Mouse (Mus musculus) myocyte (in vitro differentiated cells): ENCODE results near the gene Syne2. TPM values are rescaled to one million over a fixed set of nuclear protein-coding genes. Genes with fewer than 3 reads are reported as not detected.

Experiments
- H3K27me3 ChIP-seq: one replicate; pipeline ENCODE4 v1.6.1; 2011; ENCODE audit not compliant: control insufficient read depth, insufficient read depth, insufficient read length
- H3K36me3 ChIP-seq: one replicate; pipeline ENCODE4 v1.6.1; 2011; ENCODE audit not compliant: control insufficient read depth, insufficient read depth
- H3K4me2 ChIP-seq: one replicate; pipeline ENCODE4 v1.6.1; 2011; ENCODE audit warnings: low read depth, control low read depth
- H3K4me3 ChIP-seq: one replicate; pipeline ENCODE4 v1.5.1; 2011; ENCODE audit warnings: mild to moderate bottlenecking, control low read depth, moderate library complexity
- H3K79me2 ChIP-seq: one replicate; pipeline ENCODE4 v1.6.1; 2011; ENCODE audit not compliant: control insufficient read depth, insufficient read depth
- H3ac ChIP-seq: one replicate; pipeline ENCODE4 v1.6.1; 2011; ENCODE audit not compliant: control insufficient read depth, insufficient read length
- CEBPB ChIP-seq: IDR thresholded peaks from 2 replicates; pipeline ENCODE4 v1.6.1; 2011; ENCODE audit warnings: mild to moderate bottlenecking, moderate library complexity; ENCODE audit not compliant: poor library complexity, insufficient read depth, severe bottlenecking
- E2F4 ChIP-seq: IDR thresholded peaks from one replicate; pipeline ENCODE4 v1.6.1; 2011; ENCODE audit warnings: mild to moderate bottlenecking, control low read depth, moderate library complexity; ENCODE audit not compliant: insufficient read depth
- MAX ChIP-seq: IDR thresholded peaks from one replicate; pipeline ENCODE4 v1.6.1; 2011; ENCODE audit warnings: low read depth, mild to moderate bottlenecking, control low read depth
- MYOD1 ChIP-seq, 3 experiments: IDR thresholded peaks; one replicate each; pipeline ENCODE4 v1.6.1; 2011; ENCODE audit warnings: control low read depth in 2 of 3, low read depth in 2 of 3, mild to moderate bottlenecking in 2 of 3, moderate library complexity in 1 of 3; ENCODE audit not compliant: insufficient read length in 2 of 3, control insufficient read depth in 1 of 3
- MYOG ChIP-seq, 3 experiments: IDR thresholded peaks; one replicate each; pipeline ENCODE4 v1.6.1; 2011; ENCODE audit warnings: control low read depth in 2 of 3, low read depth in 2 of 3, mild to moderate bottlenecking in 2 of 3; ENCODE audit not compliant: insufficient read length in 2 of 3, control insufficient read depth in 1 of 3, insufficient read depth in 1 of 3
- POLR2A ChIP-seq: IDR thresholded peaks from one replicate; pipeline ENCODE4 v1.6.1; 2011; ENCODE audit warnings: low read depth, mild to moderate bottlenecking, control low read depth, moderate library complexity; ENCODE audit not compliant: insufficient read length
- POLR2AphosphoS2 ChIP-seq: IDR thresholded peaks from one replicate; pipeline ENCODE4 v1.6.1; 2011; ENCODE audit warnings: low read depth, control low read depth; ENCODE audit not compliant: insufficient read length
- REST ChIP-seq: IDR thresholded peaks from one replicate; pipeline ENCODE4 v1.6.1; 2011; ENCODE audit warnings: mild to moderate bottlenecking, control low read depth, moderate library complexity; ENCODE audit not compliant: insufficient read depth, insufficient read length
- SRF ChIP-seq: IDR thresholded peaks from one replicate; pipeline ENCODE4 v1.6.1; 2011; ENCODE audit warnings: low read depth; ENCODE audit not compliant: control insufficient read depth, insufficient read length
- TCF12 ChIP-seq: IDR thresholded peaks from one replicate; pipeline ENCODE4 v1.6.1; 2011; ENCODE audit warnings: mild to moderate bottlenecking, control low read depth; ENCODE audit not compliant: poor library complexity, insufficient read depth, severe bottlenecking
- TCF3 ChIP-seq: IDR thresholded peaks from one replicate; pipeline ENCODE4 v1.6.1; 2011; ENCODE audit warnings: low read depth, control low read depth; ENCODE audit not compliant: insufficient read length
- USF1 ChIP-seq: IDR thresholded peaks from one replicate; pipeline ENCODE4 v1.6.1; 2011; ENCODE audit warnings: low read depth, mild to moderate bottlenecking, control low read depth, moderate library complexity
- polyA plus RNA-seq: library from polyadenylated mRNA; unstranded; fragments of >200 nt; fragmentation: generic; extraction: Trizol; gene quantifications from one replicate; pipeline ENCODE4 v1.2.1, GENCODE M21; 2012; ENCODE audit warnings: missing spikeins

Syne2 gene
- polyA plus RNA-seq, 1 experiment: 3.7 TPM

DNA sequence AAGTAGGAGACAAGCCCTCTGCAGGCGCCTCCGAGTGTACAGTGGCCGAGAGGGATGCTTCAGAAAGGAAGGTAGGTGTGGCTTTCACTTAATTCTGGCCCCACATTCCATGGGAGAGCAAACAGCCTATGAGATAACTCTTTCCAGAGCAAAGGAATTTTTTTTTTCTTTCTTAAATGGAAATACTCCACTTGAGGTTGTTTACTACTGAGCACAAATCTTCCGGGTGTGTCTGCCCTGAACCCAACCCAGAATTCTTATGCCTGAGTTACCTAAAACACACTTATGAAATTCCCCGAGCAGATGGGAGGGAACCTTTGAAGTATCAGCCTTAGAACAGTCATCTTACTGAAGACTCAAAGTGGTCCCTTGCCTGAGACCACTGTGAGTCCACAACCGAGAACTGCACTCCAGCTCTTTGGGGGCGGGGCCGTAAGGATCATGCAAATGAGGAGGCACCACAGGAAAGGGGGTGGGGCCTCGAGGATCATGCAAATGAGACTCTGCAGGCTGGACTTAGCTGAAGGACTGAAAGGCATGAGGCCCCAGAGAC lies 186.8 kb downstream of the Syne2 start:
- TF ChIP-seq MYOD1 (IDR thresholded peaks at IDR 0.05; ENCODE audit: control insufficient read depth in 1 of 3, insufficient read length in 2 of 3, low read depth in 2 of 3): no peak
- TF ChIP-seq POLR2AphosphoS2: no peak
- no peak for TF ChIP-seq TCF12
- TF ChIP-seq MYOG (IDR thresholded peaks at IDR 0.05; ENCODE audit: control insufficient read depth in 1 of 3, insufficient read depth in 1 of 3, insufficient read length in 2 of 3, low read depth in 2 of 3): no peak
- TF ChIP-seq POLR2A: no peak
- no peak for TF ChIP-seq REST
- no peak for TF ChIP-seq SRF
- no peak for TF ChIP-seq CEBPB
- no peak for TF ChIP-seq MAX
- no peak for TF ChIP-seq USF1
- no peak for TF ChIP-seq E2F4
- TF ChIP-seq TCF3: no peak
- Histone ChIP-seq H3ac (no peak overlapping the region), H3K36me3 (no peaks in the 10 kb centered on the region), H3K4me2 (no peak overlapping the region), H3K79me2 (no peaks in the 10 kb centered on the region), H3K4me3 (no peak overlapping the region), H3K27me3 (no peaks in the 10 kb centered on the region)

DNA sequence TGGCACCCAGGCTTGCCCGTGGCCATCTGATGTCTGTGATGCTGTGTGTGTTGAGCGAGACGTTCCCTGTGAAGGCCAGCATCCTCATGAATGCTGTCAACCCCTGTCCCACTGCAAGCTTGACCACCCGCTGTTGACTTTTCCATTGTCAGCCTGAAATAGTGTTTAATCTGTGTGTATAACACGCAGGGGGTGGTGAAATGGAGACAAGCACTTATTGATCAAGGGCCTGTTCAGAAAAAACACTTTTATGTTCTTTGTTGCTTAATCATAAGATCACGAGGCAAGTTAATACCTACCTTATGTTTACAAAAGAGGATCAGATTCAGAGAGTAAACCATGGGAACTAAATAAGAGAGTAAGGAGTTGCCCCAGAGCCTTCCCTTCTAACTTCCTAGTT lies 191.1 kb downstream of the Syne2 start:
- TF ChIP-seq E2F4: no peak
- TF ChIP-seq CEBPB: no peak
- no peak for TF ChIP-seq POLR2A
- Histone ChIP-seq H3K4me3 (no peak overlapping the region), H3K79me2 (no peaks in the 10 kb centered on the region), H3ac (no peak overlapping the region), H3K36me3 (no peaks in the 10 kb centered on the region), H3K4me2 (no peak overlapping the region), H3K27me3 (no peaks in the 10 kb centered on the region)

DNA sequence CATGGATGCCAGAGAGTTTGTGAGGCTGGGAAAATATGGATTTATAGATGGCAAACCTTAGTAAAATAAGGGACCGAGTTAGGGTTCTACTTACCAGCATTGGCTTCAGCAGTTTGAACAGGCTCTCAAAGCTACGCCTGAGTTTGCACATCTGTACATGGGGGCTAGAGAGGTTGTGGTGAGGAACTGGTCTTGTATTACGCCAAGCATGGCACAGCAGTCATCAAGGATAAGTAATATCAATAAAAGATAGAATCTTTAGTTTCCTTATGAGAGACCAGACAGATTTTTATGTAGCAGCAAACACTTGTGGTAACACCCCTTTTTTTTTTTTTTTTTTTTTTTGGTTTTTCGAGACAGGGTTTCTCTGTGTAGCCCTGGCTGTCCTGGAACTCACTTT lies 194.9 kb downstream of the Syne2 start:
- Histone ChIP-seq H3K27me3 (no peaks in the 10 kb centered on the region), H3ac (no peak overlapping the region), H3K4me3 (no peak overlapping the region), H3K79me2 (no peaks in the 10 kb centered on the region), H3K4me2 (no peak overlapping the region), H3K36me3 (no peaks in the 10 kb centered on the region)
- TF ChIP-seq TCF12: no peak
- TF ChIP-seq E2F4: no peak
- no peak for TF ChIP-seq TCF3
- TF ChIP-seq REST: no peak
- no peak for TF ChIP-seq POLR2AphosphoS2
- TF ChIP-seq USF1: no peak

DNA sequence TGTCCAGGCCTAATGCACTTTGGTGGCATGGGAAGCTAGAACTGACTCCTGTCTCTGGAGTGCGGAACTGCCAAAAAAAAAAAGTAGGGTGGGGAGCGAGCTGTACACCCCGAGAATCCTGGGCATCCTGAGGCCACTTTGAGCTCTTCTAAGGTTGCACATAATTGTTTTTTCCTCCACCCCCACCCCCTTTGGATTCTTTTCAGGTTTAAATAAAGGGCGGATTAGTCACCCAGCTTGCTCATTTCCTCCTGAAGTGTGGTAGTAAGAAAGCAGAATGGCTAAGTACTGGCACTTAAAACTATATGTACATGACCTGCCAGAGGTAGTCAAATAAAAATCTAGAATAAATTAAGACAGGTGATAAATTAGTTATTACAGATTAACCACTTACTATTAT lies 195.5 kb downstream of the Syne2 start:
- TF ChIP-seq E2F4 (no peak), CEBPB (no peak), REST (no peak), USF1 (no peak), MAX (no peak), SRF (no peak), TCF3 (no peak), POLR2A (no peak), POLR2AphosphoS2 (no peak), TCF12 (no peak), MYOD1 (IDR thresholded peaks at IDR 0.05; ENCODE audit: control insufficient read depth in 1 of 3, insufficient read length in 2 of 3, low read depth in 2 of 3) (no peak), MYOG (IDR thresholded peaks at IDR 0.05; ENCODE audit: control insufficient read depth in 1 of 3, insufficient read depth in 1 of 3, insufficient read length in 2 of 3, low read depth in 2 of 3) (no peak)
- no peaks in the 10 kb centered on the region for H3K36me3 ChIP-seq
- no peak overlapping the region for H3K4me3 ChIP-seq
- no peaks in the 10 kb centered on the region for H3K79me2 ChIP-seq
- no peaks in the 10 kb centered on the region for H3K27me3 ChIP-seq
- H3K4me2 ChIP-seq: peak overlapping the region; percentile 45
- H3ac ChIP-seq: no peak overlapping the region

DNA sequence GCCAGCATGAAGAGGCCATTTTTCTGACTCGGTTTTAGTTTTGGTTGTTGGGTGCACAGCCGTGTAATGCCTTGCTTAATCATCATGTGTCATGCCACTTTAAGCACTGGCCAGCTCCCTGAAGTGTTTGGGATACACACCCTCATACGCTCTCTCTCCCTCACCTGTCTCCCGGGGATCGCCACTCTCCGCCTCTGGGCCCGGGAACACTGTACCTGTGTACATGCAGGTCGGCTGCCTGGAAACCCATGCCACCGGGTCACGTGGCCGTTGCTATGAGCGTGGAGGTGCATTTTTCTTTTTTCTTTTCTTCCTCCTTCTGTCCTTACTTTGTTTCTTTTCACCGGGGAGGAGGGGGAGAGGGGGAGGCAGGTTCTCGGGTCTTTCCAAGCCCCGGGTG lies 197.1 kb downstream of the Syne2 start:
- Histone ChIP-seq H3ac (no peak overlapping the region), H3K4me2 (peak overlapping the region; percentile 37), H3K36me3 (no peaks in the 10 kb centered on the region), H3K27me3 (no peaks in the 10 kb centered on the region), H3K4me3 (no peak overlapping the region), H3K79me2 (no peaks in the 10 kb centered on the region)
- TF ChIP-seq USF1 (peak; percentile 22), E2F4 (no peak), MAX (no peak)
